Mouse (Mus musculus): ENCODE measurements around the gene Aak1. TPM values are rescaled to one million over a fixed set of nuclear protein-coding genes. Genes with fewer than 3 reads are reported as not detected.

Aak1 gene
- polyA plus RNA-seq (2015; fragmentation: Nextera tagmentation; extraction: Ambion mirVana): 43.7 and 45.1 TPM in 2 replicates

DNA sequence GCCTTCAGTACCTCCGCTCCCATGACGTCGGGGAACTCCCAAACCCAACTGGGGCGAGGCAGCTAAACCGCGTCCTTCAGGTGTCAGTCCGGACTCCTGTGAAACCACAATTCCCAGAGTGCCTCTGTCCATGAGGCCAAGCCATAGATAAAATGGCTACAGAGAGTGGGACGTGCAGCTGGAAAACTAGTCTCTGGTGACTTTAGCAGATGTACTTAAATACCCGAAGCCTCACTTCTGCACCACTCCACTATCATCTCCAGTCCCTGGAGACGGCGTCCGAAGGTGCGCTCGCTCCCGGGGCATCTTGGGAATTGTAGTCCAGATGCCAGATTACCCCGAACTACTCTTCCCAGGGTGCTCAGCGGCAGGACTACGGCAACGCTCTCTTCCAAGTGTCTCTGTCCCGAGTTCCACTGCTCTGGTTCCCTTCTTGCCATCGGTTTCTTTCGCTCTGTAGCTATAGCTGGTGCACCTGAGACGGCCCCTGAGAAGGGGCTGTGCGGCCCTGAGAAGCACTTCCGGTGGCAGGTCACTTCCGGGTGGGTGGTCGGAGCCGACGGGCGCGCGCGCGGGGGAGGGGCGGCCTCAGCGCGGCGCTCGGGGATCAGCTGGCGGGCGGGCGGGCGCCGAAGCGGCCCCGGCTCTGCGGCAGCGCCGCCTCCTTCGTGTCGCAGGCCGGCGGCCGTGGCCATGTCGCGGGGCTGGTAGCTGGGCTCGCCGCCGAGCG lies at the start of gene Aak1:
TSS of gene Aak1 (plus strand) at position 603 of the 730 bp plus-strand sequence.
- peak; percentile 94 for ATAC-seq (ENCODE audit: low FRiP score, low read depth)
- H3K4me2 ChIP-seq: peak within 1 kb of the TSS; percentile 92
- no peaks in the 10 kb centered on the region for H3K9me3 ChIP-seq
- peak within 1 kb of the TSS; percentile 98 for H3K27ac ChIP-seq (replicated peaks)
- peak within 1 kb of the TSS; percentile 93 for H3K9ac ChIP-seq
- H3K27me3 ChIP-seq: no peaks in the 10 kb centered on the region
- WGBS: under 1% methylated on average over 58 of the region's 60 CpGs
- peaks cover 46% of the 10 kb centered on the region for H3K4me1 ChIP-seq (replicated peaks)
- H3K4me3 ChIP-seq: peak within 1 kb of the TSS; percentile 94
- no peaks in the 10 kb centered on the region for H3K36me3 ChIP-seq

DNA sequence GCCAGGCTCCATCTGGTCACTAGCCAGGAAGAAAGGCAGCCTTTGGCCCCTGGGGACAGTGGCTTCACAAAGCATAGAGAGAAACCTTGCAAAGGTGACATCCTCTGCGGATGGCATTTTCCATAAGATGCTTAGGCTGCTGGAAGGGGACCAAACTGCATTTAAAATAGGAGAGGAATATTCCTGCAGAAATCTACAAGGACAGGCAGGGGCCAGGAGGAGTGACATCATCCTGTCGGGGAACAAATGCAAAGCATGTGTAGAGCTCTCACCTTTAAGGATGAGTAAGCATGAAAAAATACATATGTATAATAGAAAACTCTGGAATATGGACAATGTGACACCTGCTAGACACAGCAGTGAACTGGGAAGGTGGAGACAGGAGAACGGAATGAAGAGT lies 48.9 kb upstream of the Aak1 start:
- Histone ChIP-seq H3K9ac (no peak overlapping the region), H3K36me3 (no peaks in the 10 kb centered on the region), H3K27ac (replicated peaks) (no peak overlapping the region), H3K9me3 (no peaks in the 10 kb centered on the region), H3K4me2 (no peak overlapping the region), H3K4me3 (no peak overlapping the region), H3K4me1 (replicated peaks) (no peaks in the 10 kb centered on the region), H3K27me3 (no peaks in the 10 kb centered on the region)
- ATAC-seq (ENCODE audit: low FRiP score, low read depth): no peak
- WGBS: 89% methylated on average over 3 of the region's 3 CpGs

- WGBS: 45% methylated on average over 11 of the region's 11 CpGs
- no peak for ATAC-seq (ENCODE audit: low FRiP score, low read depth)
- no peak overlapping the region for H3K4me3 ChIP-seq
These were observed 47.9 kb upstream of the Aak1 start for GRCm38 (mm10) chr6:86801431-86801830.

GRCm38 (mm10) chr6:86804646-86805045 lies 44.7 kb upstream of the Aak1 start:
- H3K4me1 ChIP-seq (replicated peaks): peaks cover 6% of the 10 kb centered on the region
- ATAC-seq (ENCODE audit: low FRiP score, low read depth): no peak
- no peak overlapping the region for H3K27ac ChIP-seq (replicated peaks)
- H3K4me2 ChIP-seq: no peak overlapping the region
- H3K27me3 ChIP-seq: no peaks in the 10 kb centered on the region
- no peak overlapping the region for H3K9ac ChIP-seq
- no peaks in the 10 kb centered on the region for H3K36me3 ChIP-seq
- WGBS: 86% methylated on average over 3 of the region's 3 CpGs
- no peaks in the 10 kb centered on the region for H3K9me3 ChIP-seq
- no peak overlapping the region for H3K4me3 ChIP-seq

More at GRCm38 (mm10) chr6:86801431-86801830, 47.9 kb upstream of the Aak1 start:
- H3K4me2 ChIP-seq: no peak overlapping the region
- no peaks in the 10 kb centered on the region for H3K36me3 ChIP-seq
- no peak overlapping the region for H3K27ac ChIP-seq (replicated peaks)
- no peaks in the 10 kb centered on the region for H3K9me3 ChIP-seq
- H3K27me3 ChIP-seq: no peaks in the 10 kb centered on the region
- no peaks in the 10 kb centered on the region for H3K4me1 ChIP-seq (replicated peaks)
- no peak overlapping the region for H3K9ac ChIP-seq

GRCm38 (mm10) chr6:86806455-86807086 lies 42.7 kb upstream of the Aak1 start:
- H3K4me1 ChIP-seq (replicated peaks): peaks cover 11% of the 10 kb centered on the region
- ATAC-seq (ENCODE audit: low FRiP score, low read depth): peak; percentile 44; the same call in 1 of the 2 replicates
- no peaks in the 10 kb centered on the region for H3K9me3 ChIP-seq
- no peaks in the 10 kb centered on the region for H3K36me3 ChIP-seq
- H3K4me2 ChIP-seq: 0 out of 2 replicates have a peak overlapping the region, but pooled peaks have one; percentile 6
- H3K9ac ChIP-seq: no peak overlapping the region
- 3% methylated on average over 5 of the region's 5 CpGs for WGBS
- H3K27me3 ChIP-seq: no peaks in the 10 kb centered on the region
- no peak overlapping the region for H3K27ac ChIP-seq (replicated peaks)
- no peak overlapping the region for H3K4me3 ChIP-seq

DNA sequence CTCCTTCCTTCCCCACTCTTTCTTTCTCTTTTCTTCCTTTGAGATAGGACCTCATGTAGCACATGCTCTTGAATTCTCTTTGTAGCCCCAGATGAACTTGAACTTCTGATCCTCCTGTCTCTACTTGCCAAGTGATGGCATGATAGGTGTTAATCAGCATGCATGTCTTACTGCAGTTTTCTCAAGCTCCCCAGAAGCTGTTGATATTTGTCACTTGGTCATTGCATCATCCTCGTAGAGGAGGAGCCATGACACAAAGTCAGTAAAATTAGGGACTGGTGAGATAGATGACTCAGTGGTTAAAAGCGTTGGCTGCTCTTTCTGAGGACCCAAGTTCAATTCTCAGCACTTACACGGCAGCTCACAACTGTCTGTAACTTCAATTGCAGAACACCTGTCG lies 36.4 kb upstream of the Aak1 start:
- no peak overlapping the region for H3K4me2 ChIP-seq
- H3K27me3 ChIP-seq: no peaks in the 10 kb centered on the region
- H3K9ac ChIP-seq: no peak overlapping the region
- H3K27ac ChIP-seq (replicated peaks): no peak overlapping the region
- H3K4me3 ChIP-seq: no peak overlapping the region
- H3K9me3 ChIP-seq: no peaks in the 10 kb centered on the region
- H3K36me3 ChIP-seq: no peaks in the 10 kb centered on the region
- WGBS: 64% methylated on average over 4 of the region's 4 CpGs
- H3K4me1 ChIP-seq (replicated peaks): peaks cover 16% of the 10 kb centered on the region
- no peak for ATAC-seq (ENCODE audit: low FRiP score, low read depth)

- Histone ChIP-seq H3K4me1 (replicated peaks) (peaks cover 16% of the 10 kb centered on the region), H3K27ac (replicated peaks) (no peak overlapping the region), H3K4me2 (no peak overlapping the region), H3K27me3 (no peaks in the 10 kb centered on the region), H3K36me3 (no peaks in the 10 kb centered on the region), H3K9me3 (no peaks in the 10 kb centered on the region), H3K9ac (no peak overlapping the region), H3K4me3 (no peak overlapping the region)
- 29% methylated on average over 3 of the region's 3 CpGs for WGBS
- no peak for ATAC-seq (ENCODE audit: low FRiP score, low read depth)
These were observed 36.0 kb upstream of the Aak1 start for GRCm38 (mm10) chr6:86813341-86813740.

DNA sequence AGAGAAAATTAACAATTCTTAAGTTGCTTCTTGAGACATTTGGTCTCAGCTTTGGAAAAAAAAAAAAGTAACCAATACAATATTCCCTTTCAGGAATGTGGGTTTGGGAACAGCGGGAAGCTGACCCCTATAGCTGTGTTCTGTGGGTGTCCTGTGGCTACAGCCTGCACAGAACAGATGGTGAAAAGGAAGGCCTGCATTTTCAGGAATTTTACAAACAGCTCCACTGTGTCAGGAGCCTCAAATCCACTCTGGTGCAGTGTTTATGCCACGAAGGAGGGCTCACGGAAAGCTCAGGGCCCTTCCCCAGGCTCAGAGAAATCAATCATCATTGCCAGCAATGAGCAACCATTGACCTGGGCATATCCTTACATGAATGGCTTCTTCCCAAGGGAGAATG lies 34.4 kb upstream of the Aak1 start:
- no peaks in the 10 kb centered on the region for H3K27me3 ChIP-seq
- H3K9ac ChIP-seq: no peak overlapping the region
- no peaks in the 10 kb centered on the region for H3K9me3 ChIP-seq
- no peak overlapping the region for H3K4me3 ChIP-seq
- peaks cover 11% of the 10 kb centered on the region for H3K4me1 ChIP-seq (replicated peaks)
- peak overlapping the region; percentile 34 for H3K27ac ChIP-seq (replicated peaks)
- WGBS: 32% methylated on average over 3 of the region's 3 CpGs
- H3K4me2 ChIP-seq: peak overlapping the region; percentile 42
- no peak for ATAC-seq (ENCODE audit: low FRiP score, low read depth)
- no peaks in the 10 kb centered on the region for H3K36me3 ChIP-seq

GRCm38 (mm10) chr6:86815436-86815835 lies 33.9 kb upstream of the Aak1 start:
- Histone ChIP-seq H3K36me3 (no peaks in the 10 kb centered on the region), H3K9me3 (no peaks in the 10 kb centered on the region), H3K4me2 (peak overlapping the region; percentile 42), H3K4me3 (no peak overlapping the region), H3K4me1 (replicated peaks) (peaks cover 8% of the 10 kb centered on the region), H3K27me3 (no peaks in the 10 kb centered on the region), H3K9ac (no peak overlapping the region), H3K27ac (replicated peaks) (peak overlapping the region; percentile 34)
- no peak for ATAC-seq (ENCODE audit: low FRiP score, low read depth)
- 5% methylated on average over 6 of the region's 7 CpGs for WGBS

DNA sequence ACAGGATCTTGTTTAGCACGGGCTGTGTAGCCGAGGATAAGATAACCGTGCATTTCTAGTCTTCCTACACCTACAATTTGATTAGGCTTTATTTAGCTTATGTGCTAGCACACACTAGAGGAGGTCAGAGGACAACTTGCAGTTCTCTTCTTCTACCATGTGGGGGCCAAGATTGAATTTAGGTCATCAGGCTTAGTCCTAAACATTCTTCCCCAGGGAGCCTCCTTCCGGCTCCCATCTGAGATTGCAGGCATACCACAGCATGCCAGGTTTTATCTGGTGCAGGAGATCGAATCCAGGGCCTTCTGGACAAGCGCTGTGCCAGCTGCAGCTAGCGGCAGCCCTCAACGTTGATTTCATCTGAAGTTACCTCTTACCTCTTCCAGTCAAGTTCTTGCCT lies 32.7 kb upstream of the Aak1 start:
- Histone ChIP-seq H3K27ac (replicated peaks) (no peak overlapping the region), H3K9ac (no peak overlapping the region), H3K4me3 (no peak overlapping the region), H3K36me3 (no peaks in the 10 kb centered on the region), H3K9me3 (no peaks in the 10 kb centered on the region), H3K27me3 (no peaks in the 10 kb centered on the region), H3K4me1 (replicated peaks) (peaks cover 8% of the 10 kb centered on the region), H3K4me2 (no peak overlapping the region)
- no peak for ATAC-seq (ENCODE audit: low FRiP score, low read depth)
- WGBS: 24% methylated on average over 8 of the region's 8 CpGs

DNA sequence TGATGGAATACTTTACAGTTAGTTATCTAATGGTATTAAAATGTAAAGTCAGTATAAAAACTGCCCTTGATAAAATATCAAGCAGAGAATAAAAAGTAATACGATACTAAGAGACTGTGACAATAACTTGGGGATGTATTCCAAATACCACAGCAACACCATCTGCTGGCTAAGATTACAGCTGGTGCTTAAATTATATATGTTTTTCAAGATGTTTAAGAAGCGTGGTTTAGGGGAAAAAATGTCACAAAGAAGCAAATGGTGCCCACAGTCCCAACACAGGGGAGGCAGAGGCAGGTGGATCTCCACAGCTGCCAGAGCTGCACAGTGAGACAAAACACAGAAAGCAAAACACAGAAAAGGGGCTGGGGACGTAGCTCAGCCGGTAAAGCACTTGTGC lies 30.4 kb upstream of the Aak1 start:
- no peak overlapping the region for H3K4me3 ChIP-seq
- no peaks in the 10 kb centered on the region for H3K36me3 ChIP-seq
- no peak overlapping the region for H3K9ac ChIP-seq
- ATAC-seq (ENCODE audit: low FRiP score, low read depth): no peak
- no peaks in the 10 kb centered on the region for H3K9me3 ChIP-seq
- H3K27me3 ChIP-seq: peaks cover 4% of the 10 kb centered on the region; the same call in 1 of the 2 replicates
- no peak overlapping the region for H3K27ac ChIP-seq (replicated peaks)
- H3K4me2 ChIP-seq: no peak overlapping the region
- H3K4me1 ChIP-seq (replicated peaks): peaks cover 16% of the 10 kb centered on the region
- 79% methylated on average over 4 of the region's 4 CpGs for WGBS

DNA sequence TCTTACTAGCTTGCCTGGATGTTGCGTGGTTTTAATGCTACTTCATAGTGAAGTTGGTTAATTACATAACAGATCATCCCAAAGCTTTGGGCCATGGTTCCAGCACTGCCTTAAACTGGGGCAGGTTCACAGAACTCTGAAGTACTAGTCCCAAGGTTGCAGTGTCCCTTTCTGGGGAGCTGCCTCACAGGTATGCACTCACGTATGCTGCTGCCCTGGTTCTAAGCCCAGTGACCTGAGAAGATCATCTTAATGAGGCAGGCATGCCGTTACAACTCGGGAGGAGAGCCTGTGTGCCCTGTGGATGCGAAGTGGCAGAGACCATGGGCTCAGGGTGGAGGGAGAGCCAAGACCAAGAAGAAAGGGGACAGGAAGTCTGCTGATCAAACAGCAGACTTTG lies 29.4 kb upstream of the Aak1 start:
- peaks cover 15% of the 10 kb centered on the region for H3K4me1 ChIP-seq (replicated peaks)
- H3K4me3 ChIP-seq: no peak overlapping the region
- no peak overlapping the region for H3K9ac ChIP-seq
- no peak for ATAC-seq (ENCODE audit: low FRiP score, low read depth)
- no peaks in the 10 kb centered on the region for H3K36me3 ChIP-seq
- no peaks in the 10 kb centered on the region for H3K9me3 ChIP-seq
- no peak overlapping the region for H3K4me2 ChIP-seq
- H3K27me3 ChIP-seq: peaks cover 4% of the 10 kb centered on the region; the same call in 1 of the 2 replicates
- 84% methylated on average over 5 of the region's 5 CpGs for WGBS
- no peak overlapping the region for H3K27ac ChIP-seq (replicated peaks)

Measured in hindbrain, embryonic 15.5 days (tissue).